Mouse (Mus musculus): ENCODE data around the gene Scnn1b. TPM values are rescaled to one million over a fixed set of nuclear protein-coding genes. Genes with fewer than 3 reads are reported as not detected.

The Scnn1b gene
- total RNA-seq (2023): not detected in 4 replicates

DNA sequence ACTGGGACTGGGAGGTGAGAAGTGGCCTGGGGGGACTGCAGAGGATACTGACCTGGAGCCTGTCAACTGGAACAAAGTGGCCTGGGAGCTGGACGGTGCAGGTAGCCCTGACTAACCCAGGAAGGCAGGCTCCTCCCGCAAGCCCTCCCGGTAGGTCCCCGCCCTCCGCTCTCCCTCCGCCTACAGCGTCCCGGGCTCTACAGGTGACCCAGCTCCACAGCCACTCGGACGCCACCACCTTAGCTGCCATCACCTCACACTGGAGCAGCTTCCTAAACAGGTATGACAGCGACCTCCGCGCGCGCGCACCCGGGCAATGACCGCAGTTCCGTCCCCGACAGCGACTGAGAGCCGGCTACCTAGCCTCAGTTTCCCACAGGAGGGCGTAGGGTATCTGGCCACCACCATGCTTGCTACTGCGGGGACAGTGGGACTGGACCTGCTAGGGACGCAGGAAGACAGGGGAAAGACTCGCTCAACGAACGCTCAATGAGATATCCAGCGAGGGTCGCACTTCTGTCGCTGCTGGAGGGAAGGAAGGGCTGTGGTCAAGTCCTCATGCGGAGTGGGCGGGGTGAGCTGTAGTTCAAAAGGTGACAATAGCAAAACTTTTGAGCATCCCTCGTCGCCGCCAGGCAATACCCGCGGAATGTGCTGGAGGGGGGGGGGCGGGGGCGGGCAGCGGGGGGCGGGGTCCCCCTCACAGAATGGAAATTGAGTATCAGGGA lies at the start of gene Scnn1b:
TSS of gene Scnn1b (plus strand) at position 181 of the 728 bp plus-strand sequence.

Other genes with a start within 250 kb of the Scnn1b start
- gene Usp31, start 157.8 kb upstream of the Scnn1b start, total RNA-seq (2023): 7.6 to 11.1 TPM (median 9.2 TPM) in 4 replicates
- not detected in 4 replicates for gene Scnn1g, start 130.6 kb upstream of the Scnn1b start, total RNA-seq (2023)
- 13.7 to 15.1 TPM (median 14.6 TPM) in 4 replicates for gene Cog7, start 116.7 kb downstream of the Scnn1b start, total RNA-seq (2023)
- gene Gga2, start 156.2 kb downstream of the Scnn1b start, total RNA-seq (2023): 315 to 340 TPM (median 338 TPM) in 4 replicates
- 37.1 to 45.9 TPM (median 38.5 TPM) in 4 replicates for gene Ubfd1, start 202.1 kb downstream of the Scnn1b start, total RNA-seq (2023)
- gene Ears2, start 202.2 kb downstream of the Scnn1b start, total RNA-seq (2023): 13.2 to 14.2 TPM (median 13.7 TPM) in 4 replicates
- gene Ndufab1, start 236.8 kb downstream of the Scnn1b start, total RNA-seq (2023): 72.5 to 84.0 TPM (median 77.7 TPM) in 4 replicates